ENCODE assay signal across 8 mouse cellular contexts in the genomic region with DNA sequence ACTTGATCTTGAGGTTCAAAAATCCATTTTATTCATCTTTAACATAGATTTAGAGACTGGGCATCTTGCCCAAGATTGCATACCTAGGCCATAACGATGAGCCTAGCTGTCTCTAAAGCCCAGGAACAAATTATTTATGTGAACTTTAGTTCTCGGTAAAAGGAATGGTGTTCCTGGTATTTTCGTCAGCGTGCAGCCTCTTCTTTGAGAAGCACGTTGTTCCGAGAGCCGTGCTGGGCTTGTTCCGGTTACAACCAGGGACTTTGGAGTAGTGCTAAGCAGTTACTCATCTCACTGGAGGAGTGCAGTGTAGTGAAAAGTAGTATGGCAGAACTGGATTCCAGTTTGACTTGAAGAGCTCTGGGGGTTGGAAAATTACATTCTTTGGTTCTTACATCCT. TPM values are rescaled to one million over a fixed set of nuclear protein-coding genes. Genes with fewer than 3 reads are reported as not detected.
A peak's percentile ranks its signal among the peaks of the same experiment; 100 is the strongest.
DNase-seq lines count a peak whose midpoint lies in the region; ATAC-seq and TF ChIP-seq lines count a peak whose summit lies in the region.

No protein-coding gene starts in this region.

- peak overlapping the region; percentile 80 for H3K4me2 ChIP-seq in lung, embryonic 14.5 days
- H3K4me2 ChIP-seq in heart, embryonic 16.5 days (ENCODE audit: low read depth, low read length): peak overlapping the region; percentile 66

- no peak for TF ChIP-seq POLR2A in bone marrow macrophage, adult 2 months (IDR thresholded peaks at IDR 0.05; ENCODE audit: borderline replicate concordance, low read depth, low read length)

- peak overlapping the region; percentile 66 for H3K9ac ChIP-seq in lung, embryonic 14.5 days
- H3K9ac ChIP-seq in heart, embryonic 16.5 days (ENCODE audit: low read length): peak overlapping the region; percentile 80

- peak overlapping the region; percentile 56 for H3K4me3 ChIP-seq in lung, embryonic 14.5 days (ENCODE audit: low read depth, low read length)
- peak overlapping the region; percentile 93 for H3K4me3 ChIP-seq in bone marrow macrophage, adult 2 months (ENCODE audit: insufficient read depth, low read length)
- H3K4me3 ChIP-seq in heart, embryonic 16.5 days (ENCODE audit: low read length): peak overlapping the region; percentile 73
- peak overlapping the region; percentile 64 for H3K4me3 ChIP-seq in macrophage (ENCODE audit: inconsistent target)

- DNase-seq in lung, embryonic 14.5 days: peak; percentile 46
- no peak for DNase-seq in lung, postnatal 10 days
- DNase-seq in urinary bladder, postnatal 14 days (ENCODE audit: low spot score): no peak
- DNase-seq in cerebellum, postnatal 4 days (ENCODE audit: low spot score in 2 of 2): no peak
- DNase-seq in lung, postnatal 36 days: no peak

- WGBS in lung, embryonic 14.5 days: 11% methylated on average over 8 of the region's 8 CpGs
- WGBS in heart, embryonic 16.5 days: 8% methylated on average over 8 of the region's 8 CpGs
- WGBS in macrophage (ENCODE audit: missing documents): 39% methylated on average over 8 of the region's 8 CpGs

- no peaks in the 10 kb centered on the region for H3K4me1 ChIP-seq in lung, embryonic 14.5 days (ENCODE audit: insufficient read depth)
- peaks cover 11% of the 10 kb centered on the region for H3K4me1 ChIP-seq in bone marrow macrophage, adult 2 months (ENCODE audit: control insufficient read depth, insufficient read depth, low read length)
- H3K4me1 ChIP-seq in heart, embryonic 16.5 days (ENCODE audit: control insufficient read depth, insufficient read depth, low read length): peaks cover 11% of the 10 kb centered on the region

- no peaks in the 10 kb centered on the region for H3K27me3 ChIP-seq in lung, embryonic 14.5 days (ENCODE audit: insufficient read depth, low read length)
- H3K27me3 ChIP-seq in heart, embryonic 16.5 days (ENCODE audit: control insufficient read depth, insufficient read depth, low read length): no peaks in the 10 kb centered on the region

- H3K79me2 ChIP-seq in macrophage (ENCODE audit: inconsistent target): peaks cover 16% of the 10 kb centered on the region

- no peaks in the 10 kb centered on the region for H3K9me3 ChIP-seq in lung, embryonic 14.5 days (ENCODE audit: low read depth, low read length)
- H3K9me3 ChIP-seq in heart, embryonic 16.5 days (replicated peaks; ENCODE audit: control insufficient read depth, low read length): no peaks in the 10 kb centered on the region

- H3K27ac ChIP-seq in lung, embryonic 14.5 days (ENCODE audit: low read depth): peak overlapping the region; percentile 83
- peak overlapping the region; percentile 75 for H3K27ac ChIP-seq in bone marrow macrophage, adult 2 months (ENCODE audit: insufficient read depth, low read depth, low read length)
- H3K27ac ChIP-seq in heart, embryonic 16.5 days (ENCODE audit: low read length): peak overlapping the region; percentile 89
- H3K27ac ChIP-seq in macrophage: peak overlapping the region; percentile 69

- peaks cover 17% of the 10 kb centered on the region for H3K36me3 ChIP-seq in lung, embryonic 14.5 days (ENCODE audit: insufficient read depth)
- peaks cover 15% of the 10 kb centered on the region for H3K36me3 ChIP-seq in heart, embryonic 16.5 days (ENCODE audit: control insufficient read depth, insufficient read depth)
- H3K36me3 ChIP-seq in macrophage (ENCODE audit: inconsistent target): peaks cover 19% of the 10 kb centered on the region

- no peak for ATAC-seq in lung, embryonic 14.5 days (ENCODE audit: insufficient read depth)
- no peak for ATAC-seq in heart, embryonic 16.5 days (replicated peaks; ENCODE audit: extremely low read depth, insufficient read depth, low FRiP score)

- no peak for TF ChIP-seq CTCF in lung, embryonic 14.5 days (IDR thresholded peaks at IDR 0.05; ENCODE audit: low read depth)
- TF ChIP-seq CTCF in bone marrow macrophage, adult 2 months (IDR thresholded peaks at IDR 0.05; ENCODE audit: low read depth, low read length): no peak

RNA-seq across cellular contexts. Expression of gene Dph3, which starts 0.7 kb away (rescaled TPM):
- 89.8 and 90.8 TPM in 2 replicates for polyA plus RNA-seq in lung, embryonic 14.5 days (2014; fragmentation: Nextera tagmentation; extraction: Ambion mirVana)
- 37.5 and 37.6 TPM in 2 replicates for polyA plus RNA-seq in bone marrow macrophage, adult 2 months (2012; ENCODE audit: insufficient read depth, insufficient read length, missing spikeins)
- polyA plus RNA-seq in heart, embryonic 16.5 days (2015; fragmentation: Nextera tagmentation; extraction: Ambion mirVana): 71.6 and 73.3 TPM in 2 replicates
- 10 to 100 TPM in 25 of 26 experiments, 1 to 10 TPM in 1; 4.2 to 32.4 (median 17.3) TPM for total RNA-seq in macrophage (2018; cell fraction: chromatin; rRNA removed)
- total RNA-seq in macrophage (2018; cell fraction: cytosol; rRNA removed): 10 to 100 TPM; 21.7 to 38.6 (median 26.9) TPM
- total RNA-seq in macrophage (2018; cell fraction: nucleus; rRNA removed): 10 to 100 TPM in 25 of 26 experiments, 1 to 10 TPM in 1; 8.4 to 28.2 (median 17.2) TPM
- 21.6 to 27.2 TPM (median 25.1 TPM) in 3 replicates for polyA plus RNA-seq in macrophage (2018)

RNA-seq across cellular contexts. Expression of gene Oxnad1, which starts 1.1 kb away (rescaled TPM):
- polyA plus RNA-seq in lung, embryonic 14.5 days (2014; fragmentation: Nextera tagmentation; extraction: Ambion mirVana): 15.9 and 24.8 TPM in 2 replicates
- 8.0 and 12.9 TPM in 2 replicates for polyA plus RNA-seq in bone marrow macrophage, adult 2 months (2012; ENCODE audit: insufficient read depth, insufficient read length, missing spikeins)
- polyA plus RNA-seq in heart, embryonic 16.5 days (2015; fragmentation: Nextera tagmentation; extraction: Ambion mirVana): 44.4 and 51.6 TPM in 2 replicates
- total RNA-seq in macrophage (2018; cell fraction: chromatin; rRNA removed): 10 to 100 TPM in 11 of 26 experiments, 1 to 10 TPM in 14, under 1 TPM in 1; 0.80 to 27.1 (median 9.4) TPM
- 1 to 10 TPM; 2.0 to 9.3 (median 6.4) TPM for total RNA-seq in macrophage (2018; cell fraction: cytosol; rRNA removed)
- 10 to 100 TPM in 6 of 26 experiments, 1 to 10 TPM in 20; 1.3 to 17.6 (median 7.0) TPM for total RNA-seq in macrophage (2018; cell fraction: nucleus; rRNA removed)
- polyA plus RNA-seq in macrophage (2018): 7.6 to 12.3 TPM (median 8.1 TPM) in 3 replicates

RNA-seq across cellular contexts. Expression of gene Msmb, which starts 55.6 kb away (rescaled TPM):
- polyA plus RNA-seq in lung, embryonic 14.5 days (2014; fragmentation: Nextera tagmentation; extraction: Ambion mirVana): not detected in 2 replicates
- not detected in 2 replicates for polyA plus RNA-seq in bone marrow macrophage, adult 2 months (2012; ENCODE audit: insufficient read depth, insufficient read length, missing spikeins)
- not detected in 2 replicates for polyA plus RNA-seq in heart, embryonic 16.5 days (2015; fragmentation: Nextera tagmentation; extraction: Ambion mirVana)
- total RNA-seq in macrophage (2018; cell fraction: chromatin; rRNA removed): not detected
- not detected for total RNA-seq in macrophage (2018; cell fraction: cytosol; rRNA removed)
- not detected for total RNA-seq in macrophage (2018; cell fraction: nucleus; rRNA removed)
- polyA plus RNA-seq in macrophage (2018): not detected in 3 replicates

RNA-seq across cellular contexts. Expression of gene Galnt15, which starts 57.4 kb away (rescaled TPM):
- polyA plus RNA-seq in lung, embryonic 14.5 days (2014; fragmentation: Nextera tagmentation; extraction: Ambion mirVana): 0.08 and 0.18 TPM in 2 replicates
- polyA plus RNA-seq in bone marrow macrophage, adult 2 months (2012; ENCODE audit: insufficient read depth, insufficient read length, missing spikeins): not detected in 2 replicates
- 0.30 and 0.51 TPM in 2 replicates for polyA plus RNA-seq in heart, embryonic 16.5 days (2015; fragmentation: Nextera tagmentation; extraction: Ambion mirVana)
- not detected for total RNA-seq in macrophage (2018; cell fraction: chromatin; rRNA removed)
- total RNA-seq in macrophage (2018; cell fraction: cytosol; rRNA removed): under 1 TPM in 2 of 26 experiments, not detected in 24; 0.03 TPM
- not detected for total RNA-seq in macrophage (2018; cell fraction: nucleus; rRNA removed)
- polyA plus RNA-seq in macrophage (2018): not detected in 3 replicates
